Mouse (Mus musculus): ENCODE data around the gene Wasf3. TPM values are rescaled to one million over a fixed set of nuclear protein-coding genes. Genes with fewer than 3 reads are reported as not detected.

The Wasf3 gene
- polyA plus RNA-seq (2015; fragmentation: Nextera tagmentation; extraction: Ambion mirVana): not detected in 2 replicates

GRCm38 (mm10) chr5:146384935-146385591, at the start of gene Wasf3:
Wasf3 (plus strand) TSS chr5:146384985.
- ATAC-seq (peak; percentile 48; the same call in 1 of the 2 replicates), DNase-seq (peak; percentile 40)
- no peaks in the 10 kb centered on the region for H3K36me3 ChIP-seq (replicated peaks; ENCODE audit: insufficient read depth, low read length)
- no peaks in the 10 kb centered on the region for H3K9me3 ChIP-seq (ENCODE audit: low read length)
- no peak within 1 kb of the TSS for H3K9ac ChIP-seq (replicated peaks)
- H3K4me1 ChIP-seq (ENCODE audit: insufficient read depth): no peaks in the 10 kb centered on the region
- 1% methylated on average over 47 of the region's 66 CpGs for WGBS (ENCODE audit: insufficient replicate concordance)
- no peak for TF ChIP-seq EP300 (IDR thresholded peaks at IDR 0.05; ENCODE audit: low read depth)
- TF ChIP-seq CTCF (IDR thresholded peaks at IDR 0.05; ENCODE audit: low read depth): no peak
- peak within 1 kb of the TSS; percentile 33 for H3K4me3 ChIP-seq (ENCODE audit: low read depth, low read length)
- H3K27ac ChIP-seq (ENCODE audit: low read depth): no peak within 1 kb of the TSS
- peak within 1 kb of the TSS; percentile 63 for H3K4me2 ChIP-seq (ENCODE audit: low read depth, low read length)
- peaks cover 16% of the 10 kb centered on the region for H3K27me3 ChIP-seq (ENCODE audit: insufficient read depth, low read length)

- Histone ChIP-seq H3K27me3 (ENCODE audit: insufficient read depth, low read length) (no peaks in the 10 kb centered on the region), H3K9ac (replicated peaks) (no peak overlapping the region), H3K4me1 (ENCODE audit: insufficient read depth) (no peaks in the 10 kb centered on the region), H3K36me3 (replicated peaks; ENCODE audit: insufficient read depth, low read length) (no peaks in the 10 kb centered on the region), H3K27ac (ENCODE audit: low read depth) (no peak overlapping the region), H3K9me3 (ENCODE audit: low read length) (no peaks in the 10 kb centered on the region), H3K4me3 (ENCODE audit: low read depth, low read length) (no peak overlapping the region), H3K4me2 (ENCODE audit: low read depth, low read length) (no peak overlapping the region)
- ATAC-seq (no peak), DNase-seq (no peak)
- TF ChIP-seq EP300 (IDR thresholded peaks at IDR 0.05; ENCODE audit: low read depth): no peak
- no peak for TF ChIP-seq CTCF (IDR thresholded peaks at IDR 0.05; ENCODE audit: low read depth)
- WGBS (ENCODE audit: insufficient replicate concordance): 62% methylated on average over 9 of the region's 9 CpGs
Observed at GRCm38 (mm10) chr5:146338064-146338463, 46.7 kb upstream of the Wasf3 start.

- TF ChIP-seq CTCF (IDR thresholded peaks at IDR 0.05; ENCODE audit: low read depth) (no peak), EP300 (IDR thresholded peaks at IDR 0.05; ENCODE audit: low read depth) (no peak)
- WGBS (ENCODE audit: insufficient replicate concordance): 71% methylated on average over 4 of the region's 4 CpGs
Observed at GRCm38 (mm10) chr5:146340037-146340436, 44.7 kb upstream of the Wasf3 start.

GRCm38 (mm10) chr5:146344911-146345686, 39.7 kb upstream of the Wasf3 start:
- Histone ChIP-seq H3K4me2 (ENCODE audit: low read depth, low read length) (no peak overlapping the region), H3K4me1 (ENCODE audit: insufficient read depth) (no peaks in the 10 kb centered on the region), H3K36me3 (replicated peaks; ENCODE audit: insufficient read depth, low read length) (no peaks in the 10 kb centered on the region), H3K27ac (ENCODE audit: low read depth) (no peak overlapping the region), H3K27me3 (ENCODE audit: insufficient read depth, low read length) (no peaks in the 10 kb centered on the region), H3K9me3 (ENCODE audit: low read length) (no peaks in the 10 kb centered on the region), H3K9ac (replicated peaks) (no peak overlapping the region), H3K4me3 (ENCODE audit: low read depth, low read length) (no peak overlapping the region)
- no peak for DNase-seq
- TF ChIP-seq CTCF (IDR thresholded peaks at IDR 0.05; ENCODE audit: low read depth) (no peak), EP300 (IDR thresholded peaks at IDR 0.05; ENCODE audit: low read depth) (no peak)
- 81% methylated on average over 12 of the region's 12 CpGs for WGBS (ENCODE audit: insufficient replicate concordance)
- no peak for ATAC-seq

More at GRCm38 (mm10) chr5:146340037-146340436, 44.7 kb upstream of the Wasf3 start:
- Histone ChIP-seq H3K4me1 (ENCODE audit: insufficient read depth) (no peaks in the 10 kb centered on the region), H3K27me3 (ENCODE audit: insufficient read depth, low read length) (no peaks in the 10 kb centered on the region), H3K9ac (replicated peaks) (no peak overlapping the region), H3K9me3 (ENCODE audit: low read length) (no peaks in the 10 kb centered on the region), H3K4me2 (ENCODE audit: low read depth, low read length) (no peak overlapping the region), H3K36me3 (replicated peaks; ENCODE audit: insufficient read depth, low read length) (no peaks in the 10 kb centered on the region), H3K4me3 (ENCODE audit: low read depth, low read length) (no peak overlapping the region), H3K27ac (ENCODE audit: low read depth) (no peak overlapping the region)
- ATAC-seq: 0 out of 2 replicates have a peak, but pooled peaks have one; percentile 38
- no peak for DNase-seq

GRCm38 (mm10) chr5:146347081-146347480, 37.7 kb upstream of the Wasf3 start:
- 72% methylated on average over 6 of the region's 6 CpGs for WGBS (ENCODE audit: insufficient replicate concordance)
- Histone ChIP-seq H3K4me2 (ENCODE audit: low read depth, low read length) (no peak overlapping the region), H3K4me3 (ENCODE audit: low read depth, low read length) (no peak overlapping the region), H3K27ac (ENCODE audit: low read depth) (no peak overlapping the region), H3K9me3 (ENCODE audit: low read length) (no peaks in the 10 kb centered on the region), H3K9ac (replicated peaks) (no peak overlapping the region), H3K4me1 (ENCODE audit: insufficient read depth) (no peaks in the 10 kb centered on the region), H3K27me3 (ENCODE audit: insufficient read depth, low read length) (no peaks in the 10 kb centered on the region), H3K36me3 (replicated peaks; ENCODE audit: insufficient read depth, low read length) (no peaks in the 10 kb centered on the region)
- ATAC-seq (no peak), DNase-seq (no peak)
- TF ChIP-seq EP300 (IDR thresholded peaks at IDR 0.05; ENCODE audit: low read depth): no peak
- no peak for TF ChIP-seq CTCF (IDR thresholded peaks at IDR 0.05; ENCODE audit: low read depth)

- 61% methylated on average over 3 of the region's 3 CpGs for WGBS (ENCODE audit: insufficient replicate concordance)
- Histone ChIP-seq H3K9ac (replicated peaks) (no peak overlapping the region), H3K9me3 (ENCODE audit: low read length) (no peaks in the 10 kb centered on the region), H3K27me3 (ENCODE audit: insufficient read depth, low read length) (no peaks in the 10 kb centered on the region), H3K4me1 (ENCODE audit: insufficient read depth) (no peaks in the 10 kb centered on the region), H3K4me3 (ENCODE audit: low read depth, low read length) (no peak overlapping the region), H3K27ac (ENCODE audit: low read depth) (no peak overlapping the region), H3K36me3 (replicated peaks; ENCODE audit: insufficient read depth, low read length) (no peaks in the 10 kb centered on the region), H3K4me2 (ENCODE audit: low read depth, low read length) (no peak overlapping the region)
- DNase-seq (no peak), ATAC-seq (no peak)
- no peak for TF ChIP-seq EP300 (IDR thresholded peaks at IDR 0.05; ENCODE audit: low read depth)
- no peak for TF ChIP-seq CTCF (IDR thresholded peaks at IDR 0.05; ENCODE audit: low read depth)
Observed at GRCm38 (mm10) chr5:146349183-146349582, 35.6 kb upstream of the Wasf3 start.

Data from liver, postnatal 0 days (tissue).